Mouse (Mus musculus): Measurements from ENCODE around the gene R3hdm4. TPM values are rescaled to one million over a fixed set of nuclear protein-coding genes. Genes with fewer than 3 reads are reported as not detected.

The R3hdm4 gene
- polyA plus RNA-seq, 1 experiment from 2014 or later = 131 TPM

DNA sequence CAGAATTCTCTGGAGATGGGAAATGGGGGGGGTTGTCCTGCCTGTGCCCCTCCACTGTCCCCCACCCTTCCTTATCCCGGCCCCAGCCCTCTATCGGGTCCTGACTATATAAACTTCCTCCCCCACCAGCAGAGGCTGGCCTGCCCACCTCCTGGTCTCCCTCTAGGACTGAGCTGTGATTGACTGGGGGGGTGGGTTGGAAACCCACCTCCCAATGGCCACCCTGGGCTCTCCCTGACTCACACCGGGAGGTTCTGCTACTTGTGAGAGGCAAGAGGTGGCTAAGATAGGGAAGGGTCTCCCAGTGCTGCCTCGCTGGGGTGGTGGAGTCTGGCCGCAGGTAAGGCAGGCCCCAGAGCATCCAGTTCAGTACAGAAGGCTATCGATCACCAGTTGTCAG, 26.5 kb upstream of the R3hdm4 start:
- Histone ChIP-seq H3K27ac (ENCODE audit: low read depth, low read length) (peak overlapping the region; percentile 58; the same call in 1 of the 2 replicates), H3K4me3 (ENCODE audit: low read depth, low read length) (no peak overlapping the region), H3K4me2 (replicated peaks; ENCODE audit: low read depth, low read length) (no peak overlapping the region), H3K36me3 (ENCODE audit: control insufficient read depth, insufficient read depth, low read length) (0 out of 2 replicates have a peak, but pooled peaks cover 3% of the 10 kb centered on the region), H3K9ac (ENCODE audit: low read depth, low read length) (no peak overlapping the region), H3K9me3 (ENCODE audit: control insufficient read depth, low read length) (no peaks in the 10 kb centered on the region), H3K27me3 (ENCODE audit: control insufficient read depth, insufficient read depth, low read length) (no peaks in the 10 kb centered on the region), H3K4me1 (replicated peaks; ENCODE audit: control insufficient read depth, insufficient read depth, low read length) (peaks cover 16% of the 10 kb centered on the region)
- 69% methylated on average over 6 of the region's 6 CpGs for WGBS
- DNase-seq (ENCODE audit: low spot score) (no peak), ATAC-seq (ENCODE audit: low FRiP score) (no peak)

DNA sequence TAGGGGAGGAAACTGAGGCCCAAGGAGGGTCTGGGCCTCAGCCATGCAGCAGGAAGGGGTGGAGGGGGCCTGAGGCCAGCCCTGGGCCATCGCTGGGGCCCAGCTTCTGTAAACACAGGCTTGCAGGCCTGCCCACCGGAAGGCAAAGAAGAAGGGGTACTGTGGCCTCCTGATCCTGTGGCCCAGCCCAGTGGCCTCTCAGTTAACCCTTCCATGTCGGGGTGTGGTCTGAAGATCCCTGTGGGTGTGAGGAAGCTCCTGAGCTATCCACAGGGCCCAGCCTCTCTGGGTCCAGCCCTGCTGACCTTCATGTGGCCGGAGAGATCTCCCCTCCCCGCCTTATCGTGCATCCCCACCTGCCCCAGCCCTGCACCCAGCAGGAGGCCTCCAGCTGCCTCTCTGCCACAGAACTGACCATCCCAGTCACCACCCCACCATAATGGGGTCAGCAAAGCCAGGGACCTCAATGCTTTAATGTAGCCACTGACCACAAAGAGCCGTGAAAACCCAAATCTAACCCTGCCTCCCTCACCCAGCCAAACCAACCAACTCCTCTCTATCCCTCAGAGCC, 25.8 kb upstream of the R3hdm4 start:
- Histone ChIP-seq H3K9me3 (ENCODE audit: control insufficient read depth, low read length) (no peaks in the 10 kb centered on the region), H3K36me3 (ENCODE audit: control insufficient read depth, insufficient read depth, low read length) (0 out of 2 replicates have a peak, but pooled peaks cover 3% of the 10 kb centered on the region), H3K9ac (ENCODE audit: low read depth, low read length) (0 out of 2 replicates have a peak overlapping the region, but pooled peaks have one; percentile 11), H3K27ac (ENCODE audit: low read depth, low read length) (peak overlapping the region; percentile 58), H3K4me1 (replicated peaks; ENCODE audit: control insufficient read depth, insufficient read depth, low read length) (peaks cover 16% of the 10 kb centered on the region), H3K27me3 (ENCODE audit: control insufficient read depth, insufficient read depth, low read length) (no peaks in the 10 kb centered on the region), H3K4me3 (ENCODE audit: low read depth, low read length) (no peak overlapping the region), H3K4me2 (replicated peaks; ENCODE audit: low read depth, low read length) (no peak overlapping the region; the same call in 1 of the 2 replicates)
- ATAC-seq (ENCODE audit: low FRiP score) (peak; percentile 28; the same call in 1 of the 2 replicates), DNase-seq (ENCODE audit: low spot score) (no peak)
- WGBS = 14% methylated on average over 7 of the region's 7 CpGs

DNA sequence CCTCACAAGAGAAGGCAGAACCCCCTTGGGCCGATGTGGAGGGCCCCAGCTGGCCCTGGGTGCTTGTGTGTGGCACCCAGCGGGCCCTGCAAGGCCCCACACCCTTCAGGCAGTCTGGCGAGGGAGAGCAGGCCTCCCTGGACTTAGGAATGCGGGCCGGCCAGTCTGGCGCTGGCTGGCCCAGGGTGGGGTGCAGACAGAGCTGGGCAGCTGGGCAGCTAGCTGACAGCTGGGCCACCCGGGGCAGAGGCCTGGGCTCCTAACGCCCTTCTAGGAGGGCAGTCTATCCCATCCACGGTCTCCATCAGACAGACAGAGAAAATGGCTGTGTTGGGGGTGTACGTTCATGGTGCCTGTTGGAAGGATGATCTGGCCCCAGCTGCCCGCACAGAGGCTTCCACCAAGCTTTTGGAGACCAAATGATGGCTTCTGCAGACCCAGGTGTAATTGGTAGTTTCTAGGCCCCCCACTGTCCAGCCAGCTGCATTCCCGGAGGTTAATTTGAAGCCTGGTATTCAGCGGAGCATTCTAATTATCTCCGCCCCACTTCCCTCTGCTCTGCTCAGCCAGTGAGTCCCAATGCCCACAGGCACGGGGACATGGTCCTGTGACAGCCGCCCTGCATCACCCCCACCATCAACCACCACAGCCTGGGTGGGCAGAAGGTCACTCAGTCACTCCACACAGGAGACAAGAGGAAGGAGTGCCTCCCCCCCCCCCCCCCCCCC, 24.7 kb upstream of the R3hdm4 start:
- peak; percentile 72 for ATAC-seq (ENCODE audit: low FRiP score)
- Histone ChIP-seq H3K9ac (ENCODE audit: low read depth, low read length) (peak overlapping the region; percentile 45; the same call in 1 of the 2 replicates), H3K36me3 (ENCODE audit: control insufficient read depth, insufficient read depth, low read length) (no peaks in the 10 kb centered on the region), H3K9me3 (ENCODE audit: control insufficient read depth, low read length) (no peaks in the 10 kb centered on the region), H3K27me3 (ENCODE audit: control insufficient read depth, insufficient read depth, low read length) (no peaks in the 10 kb centered on the region), H3K4me3 (ENCODE audit: low read depth, low read length) (no peak overlapping the region), H3K4me2 (replicated peaks; ENCODE audit: low read depth, low read length) (peak overlapping the region; percentile 11; the same call in 1 of the 2 replicates), H3K27ac (ENCODE audit: low read depth, low read length) (peak overlapping the region; percentile 70), H3K4me1 (replicated peaks; ENCODE audit: control insufficient read depth, insufficient read depth, low read length) (peaks cover 16% of the 10 kb centered on the region)
- DNase-seq (ENCODE audit: low spot score) = peak; percentile 71
- 19% methylated on average over 16 of the region's 16 CpGs for WGBS

DNA sequence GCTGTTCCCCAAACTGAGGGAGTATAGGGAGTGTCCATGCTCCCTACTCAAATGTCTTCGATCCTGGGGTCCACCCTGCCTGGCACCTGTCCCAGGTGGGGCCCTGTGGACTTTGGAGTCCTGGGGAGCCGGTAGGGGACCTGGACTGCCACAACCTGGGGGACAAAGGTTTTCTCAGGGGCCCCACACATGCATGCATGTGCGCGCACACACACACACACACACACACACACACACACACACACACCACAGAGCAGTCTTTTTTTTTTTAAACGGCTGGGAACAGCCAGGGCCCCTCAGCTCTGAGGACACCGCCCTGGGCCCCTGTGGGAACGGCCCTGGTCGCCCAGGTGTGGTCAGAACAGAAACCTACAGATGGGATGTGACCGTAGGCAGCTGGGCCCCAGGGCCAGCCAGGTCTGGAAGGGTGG, 22.5 kb upstream of the R3hdm4 start:
- H3K4me2 ChIP-seq (replicated peaks; ENCODE audit: low read depth, low read length) = no peak overlapping the region
- no peaks in the 10 kb centered on the region for H3K36me3 ChIP-seq (ENCODE audit: control insufficient read depth, insufficient read depth, low read length)
- no peak overlapping the region for H3K4me3 ChIP-seq (ENCODE audit: low read depth, low read length)
- H3K9me3 ChIP-seq (ENCODE audit: control insufficient read depth, low read length) = no peaks in the 10 kb centered on the region
- H3K27ac ChIP-seq (ENCODE audit: low read depth, low read length) = no peak overlapping the region
- H3K4me1 ChIP-seq (replicated peaks; ENCODE audit: control insufficient read depth, insufficient read depth, low read length) = peaks cover 16% of the 10 kb centered on the region
- ATAC-seq (ENCODE audit: low FRiP score) (no peak), DNase-seq (ENCODE audit: low spot score) (no peak)
- WGBS = 81% methylated on average over 9 of the region's 9 CpGs
- no peaks in the 10 kb centered on the region for H3K27me3 ChIP-seq (ENCODE audit: control insufficient read depth, insufficient read depth, low read length)
- no peak overlapping the region for H3K9ac ChIP-seq (ENCODE audit: low read depth, low read length)

DNA sequence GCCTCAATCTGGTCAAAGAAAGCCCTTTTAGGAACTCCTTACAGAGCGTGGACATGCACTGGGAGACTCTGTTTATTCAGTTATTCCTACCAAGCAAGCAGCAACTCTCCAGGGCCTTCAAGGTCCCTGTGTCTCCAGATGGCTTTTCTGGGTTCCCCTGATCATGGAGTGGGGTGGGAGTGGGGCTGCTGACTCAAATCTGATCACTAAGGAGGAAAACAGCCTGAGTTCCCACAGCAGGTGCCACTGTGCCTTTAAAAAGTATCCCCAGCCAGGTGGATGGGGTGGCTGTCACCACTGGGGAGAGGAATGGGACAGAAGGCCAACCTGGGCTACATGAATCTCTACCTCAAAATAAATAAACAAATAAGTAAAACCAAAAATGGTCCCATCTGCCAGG, 22.0 kb upstream of the R3hdm4 start:
- Histone ChIP-seq H3K27me3 (ENCODE audit: control insufficient read depth, insufficient read depth, low read length) (no peaks in the 10 kb centered on the region), H3K4me3 (ENCODE audit: low read depth, low read length) (no peak overlapping the region), H3K4me1 (replicated peaks; ENCODE audit: control insufficient read depth, insufficient read depth, low read length) (peaks cover 16% of the 10 kb centered on the region), H3K27ac (ENCODE audit: low read depth, low read length) (no peak overlapping the region), H3K4me2 (replicated peaks; ENCODE audit: low read depth, low read length) (no peak overlapping the region), H3K9ac (ENCODE audit: low read depth, low read length) (no peak overlapping the region), H3K9me3 (ENCODE audit: control insufficient read depth, low read length) (no peaks in the 10 kb centered on the region), H3K36me3 (ENCODE audit: control insufficient read depth, insufficient read depth, low read length) (no peaks in the 10 kb centered on the region)
- ATAC-seq (ENCODE audit: low FRiP score) (no peak), DNase-seq (ENCODE audit: low spot score) (no peak)
- WGBS = 76% methylated on average over 1 of the region's 1 CpGs

DNA sequence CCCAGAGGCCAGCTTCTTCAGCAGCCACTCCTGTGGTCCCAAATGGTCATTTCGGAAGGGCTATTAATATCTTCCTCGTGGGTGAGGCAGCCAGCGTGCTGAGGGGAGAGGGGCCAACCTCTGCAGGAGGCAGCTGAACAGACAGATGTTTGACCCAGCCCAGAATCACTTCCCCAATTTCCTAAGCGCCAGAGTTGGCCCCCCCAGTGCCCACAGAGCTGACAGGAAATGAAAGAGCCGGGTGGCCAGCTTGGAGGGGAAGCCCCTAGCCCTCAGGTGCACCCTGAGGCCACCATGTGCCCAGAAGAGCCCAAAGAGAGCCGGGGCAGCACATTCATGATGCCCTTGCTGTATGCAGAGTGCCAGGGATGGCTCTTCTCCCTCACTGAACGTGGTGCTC, 19.7 kb upstream of the R3hdm4 start:
- Histone ChIP-seq H3K36me3 (ENCODE audit: control insufficient read depth, insufficient read depth, low read length) (no peaks in the 10 kb centered on the region), H3K4me3 (ENCODE audit: low read depth, low read length) (no peak overlapping the region), H3K27ac (ENCODE audit: low read depth, low read length) (no peak overlapping the region), H3K27me3 (ENCODE audit: control insufficient read depth, insufficient read depth, low read length) (no peaks in the 10 kb centered on the region), H3K9me3 (ENCODE audit: control insufficient read depth, low read length) (no peaks in the 10 kb centered on the region), H3K4me2 (replicated peaks; ENCODE audit: low read depth, low read length) (no peak overlapping the region), H3K9ac (ENCODE audit: low read depth, low read length) (no peak overlapping the region), H3K4me1 (replicated peaks; ENCODE audit: control insufficient read depth, insufficient read depth, low read length) (peaks cover 4% of the 10 kb centered on the region)
- no peak for DNase-seq (ENCODE audit: low spot score)
- no peak for ATAC-seq (ENCODE audit: low FRiP score)
- 67% methylated on average over 7 of the region's 7 CpGs for WGBS

DNA sequence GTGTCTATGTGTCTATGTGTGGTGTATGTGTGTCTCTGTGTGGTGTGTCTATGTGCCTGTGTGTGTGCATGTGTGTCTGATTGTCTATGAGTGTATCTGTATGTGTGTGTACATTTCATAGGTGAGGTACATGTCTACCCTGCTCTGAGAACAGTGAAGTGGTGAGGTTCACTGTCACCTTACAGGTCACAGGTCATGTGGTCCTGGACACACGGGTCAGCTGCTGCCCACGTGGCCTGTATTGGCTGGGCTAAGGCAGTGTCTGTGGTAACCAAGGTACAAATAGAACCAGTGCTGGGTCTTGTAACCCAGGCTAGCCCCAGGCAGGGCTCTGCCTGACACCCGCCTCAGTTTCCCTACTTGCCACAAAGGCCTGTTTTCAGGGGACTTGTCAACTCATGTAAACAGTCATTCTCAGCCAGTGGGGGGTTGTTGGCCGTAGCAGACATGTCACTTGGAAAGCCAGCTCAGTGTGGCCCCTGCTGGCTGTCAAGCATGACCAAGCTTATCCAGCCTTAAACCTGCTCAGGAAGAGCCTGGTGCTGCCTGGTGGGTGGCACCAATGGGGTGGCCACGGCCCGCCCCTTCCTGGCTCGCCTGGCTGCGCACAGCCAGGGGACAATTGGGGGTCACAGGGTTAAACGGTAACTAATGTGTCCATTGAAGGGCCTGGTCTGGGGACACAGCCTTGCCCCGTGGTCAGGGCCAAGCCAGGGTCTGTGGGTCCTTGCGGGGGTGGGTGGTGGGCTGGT, 16.9 kb upstream of the R3hdm4 start:
- Histone ChIP-seq H3K4me2 (replicated peaks; ENCODE audit: low read depth, low read length) (no peak overlapping the region), H3K27me3 (ENCODE audit: control insufficient read depth, insufficient read depth, low read length) (no peaks in the 10 kb centered on the region), H3K36me3 (ENCODE audit: control insufficient read depth, insufficient read depth, low read length) (peaks cover 4% of the 10 kb centered on the region; the same call in 1 of the 2 replicates), H3K4me3 (ENCODE audit: low read depth, low read length) (no peak overlapping the region), H3K4me1 (replicated peaks; ENCODE audit: control insufficient read depth, insufficient read depth, low read length) (peaks cover 2% of the 10 kb centered on the region; the same call in 1 of the 2 replicates), H3K27ac (ENCODE audit: low read depth, low read length) (no peak overlapping the region), H3K9me3 (ENCODE audit: control insufficient read depth, low read length) (no peaks in the 10 kb centered on the region), H3K9ac (ENCODE audit: low read depth, low read length) (no peak overlapping the region)
- 31% methylated on average over 11 of the region's 11 CpGs for WGBS
- ATAC-seq (ENCODE audit: low FRiP score) (no peak), DNase-seq (ENCODE audit: low spot score) (no peak)

DNA sequence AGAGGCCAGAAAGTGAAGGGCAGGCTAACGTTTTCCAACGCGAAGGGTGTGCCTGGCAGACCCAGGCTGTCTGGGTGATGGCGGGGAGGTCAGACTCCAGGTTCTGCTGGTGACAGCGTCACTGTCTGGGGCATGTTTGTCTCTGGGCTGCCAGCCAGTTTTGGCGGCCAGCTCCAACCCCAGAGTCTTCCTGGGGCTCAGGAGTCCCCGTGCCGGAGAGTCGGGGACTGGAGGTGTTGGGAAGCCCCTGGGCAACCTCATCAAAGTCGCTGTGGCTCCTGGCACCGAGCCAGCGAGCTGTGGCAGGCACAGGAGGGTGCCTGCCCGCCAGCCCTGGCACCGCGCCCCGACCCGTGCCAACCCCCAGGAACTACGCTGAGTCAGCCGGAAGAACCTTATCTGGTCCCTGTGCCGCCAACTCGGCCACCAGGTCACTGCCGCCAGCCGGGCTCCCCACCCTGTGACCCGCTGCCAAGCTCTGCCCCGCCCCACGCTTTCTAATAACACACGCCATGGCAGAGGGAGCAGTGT, 16.0 kb upstream of the R3hdm4 start:
- no peak for ATAC-seq (ENCODE audit: low FRiP score)
- H3K27ac ChIP-seq (ENCODE audit: low read depth, low read length) = no peak overlapping the region
- no peak overlapping the region for H3K4me3 ChIP-seq (ENCODE audit: low read depth, low read length)
- no peak for DNase-seq (ENCODE audit: low spot score)
- no peaks in the 10 kb centered on the region for H3K9me3 ChIP-seq (ENCODE audit: control insufficient read depth, low read length)
- H3K4me2 ChIP-seq (replicated peaks; ENCODE audit: low read depth, low read length) = no peak overlapping the region
- H3K36me3 ChIP-seq (ENCODE audit: control insufficient read depth, insufficient read depth, low read length) = peaks cover 4% of the 10 kb centered on the region; the same call in 1 of the 2 replicates
- WGBS = 73% methylated on average over 23 of the region's 27 CpGs
- H3K9ac ChIP-seq (ENCODE audit: low read depth, low read length) = no peak overlapping the region
- H3K4me1 ChIP-seq (replicated peaks; ENCODE audit: control insufficient read depth, insufficient read depth, low read length) = peaks cover 10% of the 10 kb centered on the region; the same call in 1 of the 2 replicates
- no peaks in the 10 kb centered on the region for H3K27me3 ChIP-seq (ENCODE audit: control insufficient read depth, insufficient read depth, low read length)
